Mouse (Mus musculus): ENCODE results near the gene Wdr73.
"Not testable (repeated sequence)": the region's sequence is repeated elsewhere in the genome, so short reads cannot be mapped to it uniquely, and the experiment has no call there.

Gene Wdr73

GRCm38 (mm10) chr7:80900944-80901501 lies at the start of gene Wdr73:
TSS of gene Wdr73 (minus strand) at chr7:80901269.
- in situ Hi-C loops (cut with MseI, MboI) = no loop called here

DNA sequence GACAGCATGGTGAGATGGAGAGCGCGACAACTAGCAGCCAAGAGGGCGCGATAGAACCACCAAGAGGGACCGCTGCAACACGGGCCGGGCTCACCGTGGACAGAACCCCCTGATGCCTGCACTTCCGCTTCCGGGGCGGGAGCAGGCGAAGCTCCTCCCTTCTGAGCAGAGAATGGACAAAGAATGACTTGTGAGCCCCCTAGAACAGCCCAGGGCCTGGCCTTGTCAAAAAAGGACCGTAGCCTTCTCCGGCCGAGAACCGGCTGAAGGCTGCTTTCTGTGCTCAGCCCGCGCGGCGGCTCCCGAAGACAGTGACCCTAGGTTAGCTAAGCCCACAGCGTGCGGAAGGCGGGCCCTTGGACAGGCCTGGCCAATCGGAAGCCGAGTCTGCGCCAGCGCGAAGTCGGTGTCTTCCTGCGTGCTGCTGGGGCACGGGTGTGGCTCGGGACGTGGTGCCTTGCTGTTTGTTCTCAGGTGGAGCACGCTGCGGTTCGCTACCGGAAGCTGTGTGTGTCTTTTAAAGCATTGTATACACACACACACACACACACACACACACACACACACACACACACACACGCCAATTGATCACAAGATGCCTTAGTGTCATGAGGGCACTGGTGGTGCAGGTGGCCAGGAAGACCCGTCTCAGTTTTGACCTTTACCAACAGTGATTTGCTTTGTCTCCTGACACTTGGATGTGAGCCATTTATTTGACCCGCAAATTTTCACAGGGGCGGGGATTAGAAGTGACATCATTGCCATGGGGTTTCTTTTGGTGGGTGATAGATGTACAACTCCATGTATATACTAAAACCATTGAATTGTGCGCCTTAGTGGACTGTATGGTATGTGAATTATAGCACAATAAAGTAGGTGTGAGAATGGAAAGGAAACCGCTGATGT lies 46.6 kb upstream of the Wdr73 start, which contains the start of gene Sec11a:
Sec11a (minus strand) TSS at position 336 of the 906 bp plus-strand sequence.
- in situ Hi-C loops (cut with MseI, MboI) = no loop called here

DNA sequence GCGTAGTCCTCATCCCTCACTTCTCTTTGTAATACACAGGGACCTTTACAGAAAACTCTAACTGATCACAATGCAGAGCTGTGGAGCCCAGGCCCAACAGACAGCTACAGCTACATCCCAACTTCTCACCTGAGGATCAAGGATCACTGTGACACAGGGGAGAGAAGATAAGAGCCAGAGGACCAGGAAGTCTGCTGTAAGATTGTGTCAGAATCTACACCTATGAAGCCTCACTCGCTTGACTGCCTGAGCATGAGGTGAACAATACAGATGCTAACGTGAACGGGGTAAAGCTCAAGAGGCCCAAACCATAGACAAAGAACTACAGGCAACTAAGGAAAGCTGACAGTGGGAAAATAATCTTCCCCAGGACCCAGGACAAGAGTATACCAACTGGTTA lies 38.7 kb upstream of the Wdr73 start:
- in situ Hi-C loops (cut with MseI, MboI) = no loop called here

DNA sequence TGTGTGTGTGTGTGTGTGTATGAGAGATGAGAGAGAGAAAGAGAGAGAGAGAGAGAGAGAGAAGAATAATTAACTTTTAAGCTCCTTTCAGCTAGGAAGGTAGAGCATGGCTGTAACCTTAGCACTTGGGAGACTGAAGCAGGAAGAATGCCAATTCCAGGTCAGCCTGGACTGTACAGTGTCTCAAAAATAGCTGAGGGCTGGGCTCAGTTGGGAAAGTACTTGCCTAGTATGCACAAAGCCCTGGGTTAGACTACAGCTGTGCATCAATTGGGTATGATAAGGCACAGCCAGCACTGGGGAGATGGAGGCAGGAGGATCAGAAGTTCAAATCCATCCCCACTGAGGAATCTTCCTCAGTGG lies 36.2 kb upstream of the Wdr73 start:
- in situ Hi-C loops (cut with MseI, MboI) = not testable (repeated sequence)

DNA sequence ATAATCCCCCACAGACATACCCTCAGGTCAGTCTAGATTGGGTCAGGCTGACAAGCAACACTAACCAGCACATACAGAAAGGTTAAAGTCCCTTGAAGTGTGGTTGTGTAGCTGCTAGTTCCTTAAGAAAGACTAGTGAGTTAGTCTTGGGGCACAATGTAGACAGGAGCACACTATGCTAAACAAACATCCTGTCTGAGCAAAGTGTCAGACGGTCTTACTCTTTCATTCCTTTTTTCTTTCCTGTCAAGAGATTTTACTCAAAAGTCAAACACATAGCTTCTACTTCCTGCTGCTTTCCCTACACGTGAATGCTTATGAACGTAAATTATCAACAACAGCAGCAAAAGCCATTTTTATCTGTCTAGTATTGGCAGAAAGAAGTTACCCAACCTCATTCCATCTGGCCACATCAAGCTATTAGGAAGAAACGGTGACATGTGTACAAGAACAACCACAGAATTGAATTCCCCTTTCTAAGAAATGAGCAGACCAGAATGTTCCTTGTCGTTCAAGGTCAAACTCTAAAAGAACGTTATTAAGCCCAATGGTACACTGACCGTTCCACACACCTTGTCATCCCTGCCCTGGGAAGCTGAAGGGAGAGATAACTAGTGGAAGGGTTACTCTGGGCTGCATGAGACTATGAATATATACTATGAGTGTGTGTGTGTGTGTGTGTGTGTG lies 35.7 kb upstream of the Wdr73 start:
- in situ Hi-C loops (cut with MseI, MboI) = not testable (repeated sequence)

DNA sequence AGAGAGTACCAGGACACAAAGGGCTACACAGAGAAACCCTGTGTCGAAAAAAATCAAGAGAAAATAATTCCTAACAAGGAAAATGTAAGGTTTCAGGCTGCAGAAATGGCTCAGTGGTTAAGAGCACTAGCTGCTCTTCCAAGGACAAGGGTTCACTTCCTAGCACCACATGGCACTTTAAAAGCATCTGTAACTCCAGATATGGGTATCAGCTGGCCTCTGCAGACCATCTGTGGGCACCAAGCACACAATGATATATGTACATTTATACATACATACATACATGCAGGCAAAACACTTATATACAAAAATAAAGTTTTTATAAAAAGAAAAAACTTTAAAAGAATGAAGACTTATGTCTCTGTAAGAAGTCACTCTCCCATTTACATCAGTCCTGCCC lies 34.8 kb upstream of the Wdr73 start:
- in situ Hi-C loops (cut with MseI, MboI) = no loop called here

DNA sequence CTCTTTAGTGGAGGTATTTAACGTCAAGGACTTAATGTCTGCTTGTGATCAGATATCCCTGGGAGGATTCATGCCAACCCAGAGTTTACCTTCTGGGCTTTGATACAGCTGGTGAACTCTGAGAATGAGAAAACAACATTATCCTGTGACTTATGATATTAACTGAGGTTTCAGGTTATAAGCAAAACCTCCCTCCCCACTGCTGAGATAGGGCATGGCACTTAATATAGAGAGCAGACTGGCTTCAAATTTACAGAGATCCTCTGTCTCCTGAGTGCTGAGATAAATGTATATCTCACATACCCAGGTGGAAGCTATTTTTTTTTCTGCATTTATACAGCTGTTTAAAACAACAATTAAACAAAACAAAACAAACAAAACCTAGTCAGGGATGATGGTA lies 31.7 kb upstream of the Wdr73 start:
- in situ Hi-C loops (cut with MseI, MboI) = no loop called here

DNA sequence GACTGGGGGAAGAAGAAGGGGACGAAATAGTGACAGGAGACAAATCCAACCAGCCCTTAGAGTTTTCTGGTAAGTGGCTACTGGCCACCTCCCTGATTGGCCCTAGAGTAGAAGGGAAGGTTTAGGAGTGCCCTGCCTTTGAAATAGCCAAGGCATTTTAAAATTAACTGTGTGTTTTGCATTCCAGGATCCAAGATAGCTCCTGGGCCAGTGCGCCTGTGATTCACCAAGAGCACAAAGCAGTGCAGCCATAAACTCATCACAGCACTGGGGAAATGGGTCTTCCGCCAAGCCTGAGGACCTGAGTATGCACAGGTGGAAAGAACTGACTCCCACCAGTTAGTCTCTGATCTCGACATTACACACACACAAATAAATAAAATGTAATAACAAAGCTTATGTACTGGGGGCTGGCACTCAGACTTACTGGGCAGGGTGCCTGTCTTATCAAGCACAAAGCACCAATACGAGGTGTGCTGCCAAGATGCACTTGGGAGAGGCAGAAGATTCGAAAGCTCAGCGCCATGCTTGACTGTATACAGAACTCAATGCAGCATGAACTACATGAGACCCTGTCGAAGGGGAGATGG lies 30.6 kb upstream of the Wdr73 start:
- in situ Hi-C loops (cut with MseI, MboI) = no loop called here

DNA sequence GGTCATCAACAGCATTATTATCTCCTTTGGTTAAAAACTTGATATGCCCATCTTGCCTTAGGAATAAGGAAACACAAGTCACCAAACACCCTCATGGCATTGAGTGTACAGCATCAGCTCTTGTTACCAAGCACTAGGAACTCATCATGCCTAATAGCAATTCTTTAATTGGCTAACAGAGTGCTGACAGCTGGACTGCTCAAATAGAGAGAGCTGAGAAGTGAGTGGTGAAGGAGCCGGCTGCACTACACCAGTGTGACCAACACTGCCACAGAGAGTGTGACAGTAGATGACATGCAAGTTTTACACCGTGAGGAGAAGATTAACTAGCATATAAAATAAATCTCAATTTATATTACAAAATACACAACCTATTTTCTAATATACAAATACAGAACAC lies 22.1 kb upstream of the Wdr73 start:
- in situ Hi-C loops (cut with MseI, MboI) = no loop called here

DNA sequence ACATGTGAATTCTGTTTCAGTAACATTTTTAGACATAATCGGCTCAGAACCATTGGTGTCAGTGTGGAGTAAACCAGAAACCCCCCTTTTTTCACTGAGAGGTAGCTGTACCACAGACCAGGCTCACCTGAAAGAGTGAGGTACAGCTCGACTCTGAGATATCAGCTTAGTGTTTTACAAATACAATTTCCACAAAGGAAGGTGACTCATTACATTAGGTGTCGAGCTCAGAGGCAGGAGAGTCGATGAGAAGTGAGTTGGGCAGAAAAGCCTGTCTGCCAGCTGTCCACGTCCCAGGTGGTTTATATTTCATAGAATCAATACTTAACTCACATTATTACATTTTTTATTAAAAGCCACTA lies 18.6 kb upstream of the Wdr73 start:
- in situ Hi-C loops (cut with MseI, MboI) = no loop called here

DNA sequence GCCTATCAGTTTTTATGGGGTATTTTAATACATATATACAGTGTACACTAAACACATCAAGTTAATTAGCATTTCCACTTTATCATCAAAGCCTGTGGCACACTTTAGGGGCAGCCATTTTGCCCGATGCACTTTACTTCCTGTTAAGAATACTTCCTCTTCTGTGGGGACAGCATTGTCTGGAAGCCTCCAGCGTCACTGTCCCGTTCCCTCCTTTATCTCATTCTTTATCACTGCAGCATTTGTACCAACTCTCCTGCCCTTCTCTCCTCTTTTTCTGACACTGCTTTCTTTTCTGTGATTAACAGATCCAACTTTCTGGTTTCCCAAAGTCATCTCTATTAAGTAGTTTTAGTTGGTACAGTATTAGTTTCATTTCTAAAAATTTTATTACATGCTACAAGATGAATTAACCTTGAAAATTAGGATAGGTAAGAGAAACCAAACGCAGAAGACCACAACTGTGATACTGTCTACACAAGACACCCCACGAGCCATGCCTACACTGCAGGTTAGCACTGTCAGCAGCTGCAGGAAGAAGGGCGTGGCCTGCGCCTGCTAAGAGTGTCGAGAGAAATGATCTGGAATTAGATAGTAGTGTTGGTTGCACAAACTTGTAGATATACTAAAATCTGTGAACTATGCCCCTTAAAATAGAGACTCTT lies 18.0 kb upstream of the Wdr73 start:
- in situ Hi-C loops (cut with MseI, MboI) = no loop called here

GRCm38 (mm10) chr7:80917916-80918465 lies 16.9 kb upstream of the Wdr73 start:
- in situ Hi-C loops (cut with MseI, MboI) = no loop called here

GRCm38 (mm10) chr7:80912496-80912895 lies 11.4 kb upstream of the Wdr73 start:
- in situ Hi-C loops (cut with MseI, MboI) = no loop called here

- in situ Hi-C loops (cut with MseI, MboI) = no loop called here
Measured at GRCm38 (mm10) chr7:80911053-80911452, 10.0 kb upstream of the Wdr73 start.

- in situ Hi-C loops (cut with MseI, MboI) = no loop called here
Measured at GRCm38 (mm10) chr7:80904921-80905515, 3.9 kb upstream of the Wdr73 start, which contains the start of gene Nmb. TSS of gene Nmb (minus strand) at chr7:80905076.

DNA sequence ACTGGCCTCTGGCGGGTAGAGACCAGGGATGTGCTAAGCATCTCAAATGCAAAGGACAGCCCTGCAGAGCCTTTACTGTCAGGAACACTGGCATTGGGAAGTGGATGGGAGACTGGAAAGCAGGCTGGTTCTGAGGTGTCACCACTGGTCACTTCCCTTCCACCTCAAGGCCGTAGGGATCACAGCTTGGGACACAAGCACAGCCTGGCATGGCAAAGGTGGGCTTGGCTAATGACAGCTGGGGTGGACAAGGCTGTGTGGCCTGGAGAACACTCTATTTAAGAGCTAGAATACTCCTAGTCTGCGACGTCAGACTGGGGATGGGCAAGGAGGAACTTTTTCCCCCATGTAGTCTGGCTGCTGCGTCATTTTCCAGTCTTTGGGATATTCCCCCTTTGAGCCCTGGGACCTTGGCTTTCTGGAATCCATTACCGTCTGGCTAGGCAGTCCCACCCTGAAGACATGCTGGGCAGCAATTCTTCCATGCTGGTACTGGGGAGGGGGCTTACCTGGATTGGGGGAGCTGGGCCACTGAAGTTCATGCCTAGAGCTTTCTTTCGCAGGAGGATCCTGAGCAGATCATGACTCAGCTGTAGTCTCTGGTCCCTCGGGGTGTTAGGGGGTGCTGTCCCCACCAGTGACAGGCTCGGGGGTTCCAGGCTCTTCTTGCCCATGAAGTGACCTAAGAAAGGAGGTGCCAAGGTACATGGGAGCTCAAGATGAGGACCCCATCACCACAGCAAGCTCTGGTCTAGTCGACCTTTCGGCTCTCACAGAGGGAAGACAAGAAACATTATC lies 2.8 kb upstream of the Wdr73 start:
- in situ Hi-C loops (cut with MseI, MboI) = no loop called here

- in situ Hi-C loops (cut with MseI, MboI) = no loop called here
Measured at GRCm38 (mm10) chr7:80901541-80902274, 639 bp upstream of the Wdr73 start.

DNA sequence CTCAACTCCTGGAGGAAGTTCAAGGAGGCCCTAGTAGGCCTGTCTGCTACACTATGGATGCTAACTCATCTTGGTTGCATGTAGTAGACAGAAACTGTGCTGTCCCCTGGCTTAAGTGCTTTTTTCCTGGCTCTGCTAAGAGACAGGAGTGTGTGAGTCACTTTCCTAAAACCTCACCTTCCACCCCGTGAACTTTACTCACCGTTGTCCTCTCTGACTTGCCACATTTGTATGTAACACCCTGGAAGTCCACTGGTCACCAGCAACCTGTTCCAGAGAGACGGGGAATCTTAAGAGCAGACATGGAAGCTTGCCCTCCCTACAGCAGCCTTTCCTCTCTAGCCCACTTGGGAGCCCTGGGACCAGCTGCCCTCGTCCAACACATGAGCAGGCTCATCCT lies 3.3 kb downstream of the Wdr73 start:
- in situ Hi-C loops (cut with MseI, MboI) = no loop called here

DNA sequence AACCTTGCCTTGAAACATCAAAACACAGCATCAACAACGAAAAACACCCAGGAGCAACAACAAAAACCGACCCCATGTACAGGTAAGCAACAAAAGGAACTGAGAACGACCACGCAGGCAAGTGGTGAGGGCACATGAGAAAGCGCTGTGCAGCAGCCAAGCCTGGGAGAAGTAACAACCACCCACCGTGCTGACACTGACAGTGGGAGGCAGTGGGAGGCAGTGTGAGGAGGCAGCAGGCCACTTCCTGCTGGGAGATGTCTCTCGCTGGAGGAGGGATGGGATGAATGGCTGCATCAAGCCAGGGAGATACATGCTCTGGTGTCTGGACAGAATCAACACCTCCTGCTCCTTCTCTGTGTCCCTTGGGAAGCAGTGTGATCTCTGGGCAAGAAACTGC lies 3.9 kb downstream of the Wdr73 start:
- in situ Hi-C loops (cut with MseI, MboI) = no loop called here

All from mouse trophoblast stem cell (cell line).